Mouse (Mus musculus): Measurements from ENCODE around the gene Slc4a5. TPM values are rescaled to one million over a fixed set of nuclear protein-coding genes. Genes with fewer than 3 reads are reported as not detected.

The Slc4a5 gene
- polyA plus RNA-seq, 1 experiment, result 0.05 TPM

GRCm38 (mm10) chr6:83184858-83185435 is 34.7 kb upstream of the Slc4a5 start:
- TF ChIP-seq POLR2A (IDR thresholded peaks at IDR 0.05; ENCODE audit: low read depth, low read length) (no peak), CTCF (IDR thresholded peaks at IDR 0.05; ENCODE audit: extremely low read depth, insufficient read depth, insufficient read length, insufficient replicate concordance) (no peak)
- no peak overlapping the region for H3K27ac ChIP-seq (ENCODE audit: insufficient read depth, low read length)
- H3K36me3 ChIP-seq (ENCODE audit: control insufficient read depth, insufficient read depth, low read length), result peaks cover 13% of the 10 kb centered on the region
- H3K4me3 ChIP-seq (ENCODE audit: extremely low read depth, insufficient read depth, insufficient read length), result no peak overlapping the region
- H3K4me1 ChIP-seq (ENCODE audit: control insufficient read depth, insufficient read depth, insufficient read length), result no peaks in the 10 kb centered on the region
- WGBS, result 97% methylated on average over 3 of the region's 3 CpGs
- no peak for DNase-seq (ENCODE audit: low read depth in 1 of 2, low spot score in 2 of 2)
- no peaks in the 10 kb centered on the region for H3K27me3 ChIP-seq (ENCODE audit: control insufficient read depth, insufficient read depth, low read length)

GRCm38 (mm10) chr6:83185895-83186861 is 33.5 kb upstream of the Slc4a5 start:
- Histone ChIP-seq H3K27me3 (ENCODE audit: control insufficient read depth, insufficient read depth, low read length) (no peaks in the 10 kb centered on the region), H3K36me3 (ENCODE audit: control insufficient read depth, insufficient read depth, low read length) (peaks cover 25% of the 10 kb centered on the region), H3K4me1 (ENCODE audit: control insufficient read depth, insufficient read depth, insufficient read length) (no peaks in the 10 kb centered on the region), H3K4me3 (ENCODE audit: extremely low read depth, insufficient read depth, insufficient read length) (no peak overlapping the region), H3K27ac (ENCODE audit: insufficient read depth, low read length) (no peak overlapping the region)
- 51% methylated on average over 25 of the region's 25 CpGs for WGBS
- no peak for TF ChIP-seq POLR2A (IDR thresholded peaks at IDR 0.05; ENCODE audit: low read depth, low read length)
- no peak for TF ChIP-seq CTCF (IDR thresholded peaks at IDR 0.05; ENCODE audit: extremely low read depth, insufficient read depth, insufficient read length, insufficient replicate concordance)
- peak in 1 of 2 experiments; percentile 34 for DNase-seq (ENCODE audit: low read depth in 1 of 2, low spot score in 2 of 2)

- Histone ChIP-seq H3K4me1 (ENCODE audit: control insufficient read depth, insufficient read depth, insufficient read length) (no peaks in the 10 kb centered on the region), H3K36me3 (ENCODE audit: control insufficient read depth, insufficient read depth, low read length) (peaks cover 31% of the 10 kb centered on the region), H3K27me3 (ENCODE audit: control insufficient read depth, insufficient read depth, low read length) (no peaks in the 10 kb centered on the region), H3K27ac (ENCODE audit: insufficient read depth, low read length) (no peak overlapping the region), H3K4me3 (ENCODE audit: extremely low read depth, insufficient read depth, insufficient read length) (no peak overlapping the region)
- TF ChIP-seq POLR2A (IDR thresholded peaks at IDR 0.05; ENCODE audit: low read depth, low read length), result no peak
- TF ChIP-seq CTCF (IDR thresholded peaks at IDR 0.05; ENCODE audit: extremely low read depth, insufficient read depth, insufficient read length, insufficient replicate concordance), result no peak
- no peak for DNase-seq (ENCODE audit: low read depth in 1 of 2, low spot score in 2 of 2)
- WGBS, result 87% methylated on average over 2 of the region's 2 CpGs
Measured at GRCm38 (mm10) chr6:83186946-83187345, 32.7 kb upstream of the Slc4a5 start.

- WGBS, result 81% methylated on average over 7 of the region's 7 CpGs
- no peak for DNase-seq (ENCODE audit: low read depth in 1 of 2, low spot score in 2 of 2)
- TF ChIP-seq POLR2A (IDR thresholded peaks at IDR 0.05; ENCODE audit: low read depth, low read length) (no peak), CTCF (IDR thresholded peaks at IDR 0.05; ENCODE audit: extremely low read depth, insufficient read depth, insufficient read length, insufficient replicate concordance) (no peak)
Measured at GRCm38 (mm10) chr6:83193571-83193970, 26.1 kb upstream of the Slc4a5 start.

GRCm38 (mm10) chr6:83197345-83198004 is 22.2 kb upstream of the Slc4a5 start:
- Histone ChIP-seq H3K27ac (ENCODE audit: insufficient read depth, low read length) (no peak overlapping the region), H3K4me3 (ENCODE audit: extremely low read depth, insufficient read depth, insufficient read length) (no peak overlapping the region), H3K27me3 (ENCODE audit: control insufficient read depth, insufficient read depth, low read length) (no peaks in the 10 kb centered on the region), H3K36me3 (ENCODE audit: control insufficient read depth, insufficient read depth, low read length) (peaks cover 51% of the 10 kb centered on the region), H3K4me1 (ENCODE audit: control insufficient read depth, insufficient read depth, insufficient read length) (no peaks in the 10 kb centered on the region)
- TF ChIP-seq CTCF (IDR thresholded peaks at IDR 0.05; ENCODE audit: extremely low read depth, insufficient read depth, insufficient read length, insufficient replicate concordance) (no peak), POLR2A (IDR thresholded peaks at IDR 0.05; ENCODE audit: low read depth, low read length) (no peak)
- 84% methylated on average over 15 of the region's 15 CpGs for whole genome bisulfite sequencing
- DNase-seq (ENCODE audit: low read depth in 1 of 2, low spot score in 2 of 2), result no peak

More at GRCm38 (mm10) chr6:83193571-83193970, 26.1 kb upstream of the Slc4a5 start:
- Histone ChIP-seq H3K27ac (ENCODE audit: insufficient read depth, low read length) (no peak overlapping the region), H3K4me3 (ENCODE audit: extremely low read depth, insufficient read depth, insufficient read length) (no peak overlapping the region), H3K36me3 (ENCODE audit: control insufficient read depth, insufficient read depth, low read length) (peaks cover 78% of the 10 kb centered on the region), H3K27me3 (ENCODE audit: control insufficient read depth, insufficient read depth, low read length) (no peaks in the 10 kb centered on the region), H3K4me1 (ENCODE audit: control insufficient read depth, insufficient read depth, insufficient read length) (no peaks in the 10 kb centered on the region)

- Histone ChIP-seq H3K4me1 (ENCODE audit: control insufficient read depth, insufficient read depth, insufficient read length) (no peaks in the 10 kb centered on the region), H3K4me3 (ENCODE audit: extremely low read depth, insufficient read depth, insufficient read length) (no peak overlapping the region), H3K27me3 (ENCODE audit: control insufficient read depth, insufficient read depth, low read length) (no peaks in the 10 kb centered on the region), H3K27ac (ENCODE audit: insufficient read depth, low read length) (no peak overlapping the region), H3K36me3 (ENCODE audit: control insufficient read depth, insufficient read depth, low read length) (peaks cover 11% of the 10 kb centered on the region)
- TF ChIP-seq POLR2A (IDR thresholded peaks at IDR 0.05; ENCODE audit: low read depth, low read length) (no peak), CTCF (IDR thresholded peaks at IDR 0.05; ENCODE audit: extremely low read depth, insufficient read depth, insufficient read length, insufficient replicate concordance) (no peak)
- DNase-seq (ENCODE audit: low read depth in 1 of 2, low spot score in 2 of 2), result no peak
- WGBS, result 81% methylated on average over 4 of the region's 4 CpGs
Measured at GRCm38 (mm10) chr6:83203320-83203719, 16.3 kb upstream of the Slc4a5 start.

Measured in spleen, adult 2 months (tissue).